Mouse (Mus musculus) lung, adult 2 months (tissue): ENCODE measurements around the gene Tmem126b. TPM values are rescaled to one million over a fixed set of nuclear protein-coding genes. Genes with fewer than 3 reads are reported as not detected.

ENCODE experiments used
- DNase-seq: peaks from one replicate; pipeline ENCODE4 v3.0.0; 2022
- H3K4me1 ChIP-seq: fragments of 200-500 bp; 2 replicates; pipeline ENCODE4 v1.6.1; 2011; ENCODE audit warnings: low read length; ENCODE audit not compliant: control insufficient read depth, insufficient read depth
- H3K4me3 ChIP-seq: fragments of 200-500 bp; replicated peaks from 2 replicates; pipeline ENCODE3; 2011; ENCODE audit warnings: low read depth, mild to moderate bottlenecking, control low read depth, low read length; ENCODE audit errors: extremely low read depth
- CTCF ChIP-seq: fragments of 200-500 bp; IDR thresholded peaks from 2 replicates; pipeline ENCODE4 v1.5.1; 2011; ENCODE audit warnings: mild to moderate bottlenecking, low read length, control low read depth; ENCODE audit not compliant: insufficient read depth
- POLR2A ChIP-seq: fragments of 200-500 bp; IDR thresholded peaks from 2 replicates; pipeline ENCODE4 v1.6.1; 2011; ENCODE audit warnings: low read depth, mild to moderate bottlenecking, control low read depth, low read length, borderline replicate concordance; ENCODE audit errors: extremely low read depth
- WGBS: fragments of 180-500 bp; shearing (Covaris S2); methylation state at CpG from one replicate; pipeline ENCODE4 v1.1.7; 2018; 5-methylcytosine and 5-hydroxymethylcytosine counted together
- polyA plus RNA-seq: library from polyadenylated mRNA; depleted of rRNA; stranded (reverse); fragments of >200 nt; gene quantifications from 2 replicates; pipeline ENCODE4 v1.2.3, GENCODE M21; 2012

Gene Tmem126b
- polyA plus RNA-seq, 1 experiment, result 6.1 TPM

DNA sequence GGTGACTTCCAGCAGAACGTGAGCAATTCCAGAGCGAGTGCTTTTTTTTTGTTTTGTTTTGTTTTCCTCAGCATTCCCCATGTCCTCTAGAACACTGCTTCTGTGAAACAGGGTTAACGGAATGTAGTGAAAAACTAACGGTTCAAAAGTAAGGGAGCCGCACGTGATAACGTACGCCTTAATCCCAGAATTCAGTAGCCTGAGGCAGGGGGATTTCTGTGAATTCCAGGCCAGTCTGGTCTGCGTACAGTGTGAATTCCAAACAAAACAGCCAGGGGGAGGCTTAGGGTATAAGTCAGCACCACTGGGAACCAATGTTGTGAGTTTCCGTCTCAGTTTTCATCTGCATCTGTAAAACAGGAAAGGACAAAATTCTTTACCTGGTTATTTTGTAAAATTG is 18.3 kb downstream of the Tmem126b start:
- peak; percentile 22 for DNase-seq
- Histone ChIP-seq H3K4me1 (peaks cover 7% of the 10 kb centered on the region; the same call in 1 of the 2 replicates), H3K4me3 (peak overlapping the region; percentile 59)
- WGBS, result 6% methylated on average over 10 of the region's 10 CpGs
- no peak for TF ChIP-seq CTCF
- TF ChIP-seq POLR2A, result no peak

GRCm38 (mm10) chr7:90456845-90457468 is 18.8 kb downstream of the Tmem126b start, which contains the start of gene Tmem126a:
Tmem126a (minus strand) TSS chr7:90457229.
- H3K4me3 ChIP-seq, result peak within 1 kb of the TSS; percentile 59
- under 1% methylated on average over 41 of the region's 41 CpGs for WGBS
- H3K4me1 ChIP-seq, result peaks cover 7% of the 10 kb centered on the region; the same call in 1 of the 2 replicates
- DNase-seq, result peak; percentile 81
- peak; percentile 94; the same call in 1 of the 2 replicates for TF ChIP-seq POLR2A
- TF ChIP-seq CTCF, result no peak

DNA sequence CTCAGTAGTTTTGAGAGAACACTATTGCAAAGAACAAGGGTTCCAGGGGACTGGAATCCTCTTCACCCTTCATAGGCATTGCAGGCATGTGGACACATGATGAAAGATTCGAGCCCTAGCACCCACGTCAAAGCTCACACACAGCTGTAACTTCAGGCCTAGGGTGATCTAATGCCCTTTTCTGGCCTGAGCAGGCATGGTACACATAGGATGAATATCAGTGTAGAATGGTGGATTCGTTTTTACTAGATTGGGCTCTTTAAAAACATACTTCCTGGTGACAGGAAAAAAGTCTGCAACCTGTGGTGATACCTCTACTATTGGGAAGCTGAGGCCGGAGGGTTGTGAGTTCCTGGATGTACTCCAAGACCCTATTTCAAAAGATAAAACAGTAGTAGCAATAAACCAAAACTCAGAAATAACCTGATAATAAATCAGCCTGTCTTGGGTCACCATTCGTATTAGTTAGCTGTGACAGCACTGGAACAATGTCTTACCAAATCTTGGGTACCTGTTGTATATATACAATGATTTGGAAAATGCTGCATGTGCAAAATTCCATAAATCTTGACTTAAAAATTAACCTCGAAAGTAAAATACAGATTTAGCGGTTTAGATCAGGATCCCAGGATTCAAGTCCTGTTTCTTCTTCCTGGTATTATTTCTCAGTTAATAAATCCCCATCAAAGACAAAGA is 19.5 kb downstream of the Tmem126b start:
- DNase-seq, result no peak
- TF ChIP-seq CTCF (no peak), POLR2A (no peak)
- Histone ChIP-seq H3K4me1 (peaks cover 7% of the 10 kb centered on the region; the same call in 1 of the 2 replicates), H3K4me3 (peak overlapping the region; percentile 59)
- WGBS, result 11% methylated on average over 7 of the region's 7 CpGs

GRCm38 (mm10) chr7:90444206-90444605 is 31.6 kb downstream of the Tmem126b start:
- no peak for DNase-seq
- TF ChIP-seq POLR2A, result no peak
- TF ChIP-seq CTCF, result no peak
- H3K4me3 ChIP-seq, result peak overlapping the region; percentile 65
- H3K4me1 ChIP-seq, result peaks cover 2% of the 10 kb centered on the region; the same call in 1 of the 2 replicates
- 0% methylated on average over 6 of the region's 6 CpGs for WGBS

- under 1% methylated on average over 123 of the region's 123 CpGs for WGBS
- DNase-seq, result peak; percentile 72
- TF ChIP-seq CTCF (no peak), POLR2A (no peak)
- Histone ChIP-seq H3K4me3 (peak overlapping the region; percentile 65), H3K4me1 (peaks cover 2% of the 10 kb centered on the region; the same call in 1 of the 2 replicates)
These were observed 32.4 kb downstream of the Tmem126b start for GRCm38 (mm10) chr7:90443101-90444091.

DNA sequence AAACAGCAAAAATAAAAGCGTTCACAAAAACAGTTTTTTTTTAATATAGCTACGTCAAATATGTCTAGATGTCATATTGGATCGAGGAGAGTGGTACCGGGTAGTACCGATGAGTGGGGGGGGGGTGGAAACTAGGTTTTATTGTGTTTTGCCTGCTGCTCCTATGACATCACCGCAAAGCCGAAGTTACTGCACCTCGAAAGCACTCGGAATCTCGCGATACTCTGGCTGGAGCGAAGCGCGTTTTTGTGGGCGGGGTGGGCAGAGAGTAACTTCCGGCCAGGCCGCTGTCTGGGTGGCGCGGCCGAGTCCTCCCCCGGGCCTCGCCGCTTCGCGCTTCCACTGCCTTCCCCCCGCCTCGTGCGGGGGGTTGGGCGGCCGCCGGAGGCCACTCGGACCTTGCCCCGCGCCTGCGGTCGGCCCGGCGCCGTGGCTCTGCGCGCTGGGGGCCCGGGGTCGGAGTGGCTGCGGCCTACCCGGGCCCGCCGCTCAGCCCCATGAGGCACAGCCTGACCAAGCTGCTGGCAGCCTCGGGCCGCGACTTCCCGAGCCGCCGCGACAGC is 33.2 kb downstream of the Tmem126b start, which contains the start of gene Crebzf:
Gene Crebzf (plus strand): TSS at position 212 of the 563 bp plus-strand sequence.
- WGBS, result 1% methylated on average over 41 of the region's 54 CpGs
- DNase-seq, result peak; percentile 94
- peak; percentile 89 for TF ChIP-seq POLR2A
- no peak for TF ChIP-seq CTCF
- Histone ChIP-seq H3K4me1 (peaks cover 2% of the 10 kb centered on the region; the same call in 1 of the 2 replicates), H3K4me3 (peak within 1 kb of the TSS; percentile 65)

- Histone ChIP-seq H3K4me3 (peak overlapping the region; percentile 65), H3K4me1 (peaks cover 2% of the 10 kb centered on the region; the same call in 1 of the 2 replicates)
- peak; percentile 15 for DNase-seq
- TF ChIP-seq CTCF (no peak), POLR2A (no peak)
- 7% methylated on average over 4 of the region's 4 CpGs for WGBS
These were observed 33.7 kb downstream of the Tmem126b start for GRCm38 (mm10) chr7:90442070-90442469.

DNA sequence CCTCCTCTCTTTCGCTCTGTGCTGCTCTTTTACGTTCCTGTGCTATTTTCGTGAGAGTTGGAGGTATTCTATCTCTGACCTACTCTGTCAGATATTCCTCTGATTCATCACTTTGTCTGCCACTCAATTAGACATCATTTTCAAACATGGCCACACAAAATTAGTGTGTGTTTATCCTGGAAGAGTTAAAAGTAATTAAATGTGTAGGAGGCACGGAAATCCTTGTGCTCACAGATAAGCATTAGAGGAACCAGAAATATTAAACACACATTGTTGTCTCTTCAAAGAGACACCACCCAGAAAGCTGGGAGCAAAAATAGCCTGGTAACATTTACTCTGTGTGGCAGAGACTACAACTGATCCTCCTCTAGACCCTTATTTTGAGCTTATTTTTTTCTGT is 35.8 kb downstream of the Tmem126b start:
- H3K4me1 ChIP-seq, result no peaks in the 10 kb centered on the region
- no peak for DNase-seq
- H3K4me3 ChIP-seq, result no peak overlapping the region
- TF ChIP-seq CTCF, result no peak
- TF ChIP-seq POLR2A, result no peak
- 56% methylated on average over 4 of the region's 4 CpGs for WGBS

DNA sequence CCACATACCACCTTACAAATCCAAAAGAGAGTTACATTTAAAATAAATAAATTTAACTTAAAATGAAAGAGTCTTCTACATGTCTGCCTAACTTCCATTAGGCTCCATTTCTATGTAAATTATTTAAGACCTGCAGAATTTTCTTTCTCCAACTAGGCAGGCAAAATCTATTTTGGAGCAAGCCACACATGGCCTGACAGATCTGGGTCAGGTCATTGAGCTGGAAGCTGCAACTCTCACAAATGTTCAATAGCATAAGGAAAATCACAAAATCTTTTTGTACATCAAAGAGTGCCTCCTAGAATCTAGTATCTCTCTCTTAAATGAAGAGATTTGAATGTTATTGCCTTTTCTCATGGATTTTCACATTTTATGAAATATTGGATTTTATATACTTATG is 43.6 kb downstream of the Tmem126b start:
- no peak for DNase-seq
- TF ChIP-seq POLR2A (no peak), CTCF (no peak)
- H3K4me1 ChIP-seq, result no peaks in the 10 kb centered on the region
- no peak overlapping the region for H3K4me3 ChIP-seq
